Mouse (Mus musculus) right cerebral cortex, postnatal 36 days (tissue): ENCODE measurements around the gene Jam2.

ENCODE experiments used
- DNase-seq, 2 experiments: peaks; one replicate each; pipeline ENCODE4 v3.0.0; 2022; ENCODE audit warnings: low spot score in 2 of 2, mixed read lengths in 1 of 2

Gene Jam2

DNA sequence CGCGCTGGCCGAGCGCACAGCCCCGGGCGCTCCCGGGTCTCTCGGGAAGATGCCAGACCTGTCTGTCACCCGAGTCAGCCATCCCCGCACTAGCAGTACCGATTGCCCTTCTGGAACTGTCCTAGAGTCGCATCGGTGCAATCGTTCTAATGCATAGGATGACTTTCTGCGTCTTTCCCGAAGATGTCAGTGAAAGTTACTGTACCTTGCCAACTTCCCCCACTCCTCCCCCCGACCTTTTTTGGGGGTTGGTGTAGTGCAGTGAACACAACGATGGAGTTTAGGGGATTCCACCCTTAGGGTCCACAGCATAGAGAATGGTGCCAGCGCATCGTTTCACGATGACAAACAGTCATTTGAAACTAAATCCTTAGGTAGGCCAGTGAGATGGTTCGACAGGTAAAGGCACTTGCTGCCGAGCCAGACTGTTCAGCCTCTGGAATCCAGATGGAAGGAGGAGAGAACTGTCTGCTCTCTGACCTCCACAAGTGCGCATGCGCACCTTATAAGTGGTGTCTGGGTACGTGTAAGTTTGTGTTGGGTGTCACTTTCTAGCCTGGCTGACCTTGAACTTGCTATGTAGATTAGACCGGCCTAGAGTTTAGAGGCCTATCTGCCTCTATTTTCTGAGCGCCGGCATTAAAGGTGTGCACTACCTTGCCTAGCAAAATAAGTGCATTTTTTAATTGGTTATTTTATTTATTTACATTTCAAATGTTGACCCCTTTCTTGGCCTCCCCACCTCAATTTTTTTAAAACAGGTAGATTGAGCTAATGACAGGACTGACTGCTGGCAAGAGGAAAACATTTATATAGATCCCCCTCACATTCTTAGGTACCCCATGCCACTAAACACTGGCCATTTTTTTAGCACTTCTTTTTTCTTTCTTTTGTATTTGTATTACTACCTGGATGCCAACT lies 62.2 kb downstream of the Jam2 start:
- peak in 1 of 2 experiments; percentile 18 for DNase-seq

DNA sequence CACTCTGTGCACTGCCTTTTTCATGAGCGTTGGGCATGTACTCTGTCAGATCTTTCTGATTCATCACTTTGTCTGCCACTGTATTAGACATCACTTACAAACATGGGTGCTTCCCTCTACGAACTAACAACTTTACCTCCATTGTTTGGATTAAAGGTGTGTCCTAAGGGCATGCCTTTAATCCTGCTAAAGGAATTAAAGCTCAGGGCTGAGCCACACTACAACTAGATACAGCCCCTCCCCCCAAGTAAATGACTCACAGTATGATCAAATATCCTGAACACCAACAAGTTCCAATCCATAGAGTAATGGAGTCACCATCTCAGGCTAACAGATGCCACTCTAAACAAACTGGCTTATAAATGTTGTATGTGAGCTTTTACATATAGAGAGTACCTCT lies 64.7 kb downstream of the Jam2 start:
- no peak for DNase-seq

DNA sequence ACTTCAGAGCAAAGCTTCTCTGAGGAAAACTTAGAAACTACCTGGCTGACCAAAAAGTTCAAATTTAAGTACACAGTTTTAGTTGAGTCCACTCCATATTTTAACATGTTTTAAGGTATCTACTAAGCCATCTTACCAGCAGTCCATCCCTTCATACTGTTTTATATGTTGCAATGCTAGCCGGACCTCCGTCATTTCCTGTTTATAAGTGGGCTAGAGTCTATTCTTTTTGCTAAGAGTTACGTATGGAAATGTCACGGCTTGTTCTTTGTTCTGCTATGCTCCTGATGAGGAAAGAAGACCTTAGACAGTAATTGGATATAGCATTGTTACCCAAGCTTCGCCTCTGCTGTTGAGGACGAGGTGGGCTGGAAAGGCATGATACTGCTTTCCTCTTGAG lies 79.6 kb downstream of the Jam2 start:
- no peak for DNase-seq

DNA sequence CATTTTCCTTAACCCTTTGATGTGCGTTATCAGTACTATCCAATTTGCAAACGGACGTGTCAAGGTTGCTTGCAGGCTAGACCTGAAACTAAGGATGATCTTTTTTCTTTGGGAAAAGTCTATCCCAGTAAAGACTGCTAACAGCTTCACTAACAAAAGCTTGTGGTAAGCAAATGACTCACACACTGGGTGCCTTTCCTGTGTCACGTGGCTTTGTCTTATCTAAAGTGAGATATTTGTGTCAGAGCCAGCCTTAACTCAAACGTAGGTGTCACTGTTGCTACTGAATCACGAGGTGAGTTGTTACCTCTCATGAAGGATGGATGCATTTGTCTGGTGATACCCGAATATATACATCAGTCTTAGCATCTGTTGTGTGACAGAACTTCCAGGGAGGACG lies 90.7 kb downstream of the Jam2 start:
- DNase-seq = no peak

GRCm38 (mm10) chr16:84873805-84874204 lies 99.9 kb downstream of the Jam2 start:
- no peak for DNase-seq

DNA sequence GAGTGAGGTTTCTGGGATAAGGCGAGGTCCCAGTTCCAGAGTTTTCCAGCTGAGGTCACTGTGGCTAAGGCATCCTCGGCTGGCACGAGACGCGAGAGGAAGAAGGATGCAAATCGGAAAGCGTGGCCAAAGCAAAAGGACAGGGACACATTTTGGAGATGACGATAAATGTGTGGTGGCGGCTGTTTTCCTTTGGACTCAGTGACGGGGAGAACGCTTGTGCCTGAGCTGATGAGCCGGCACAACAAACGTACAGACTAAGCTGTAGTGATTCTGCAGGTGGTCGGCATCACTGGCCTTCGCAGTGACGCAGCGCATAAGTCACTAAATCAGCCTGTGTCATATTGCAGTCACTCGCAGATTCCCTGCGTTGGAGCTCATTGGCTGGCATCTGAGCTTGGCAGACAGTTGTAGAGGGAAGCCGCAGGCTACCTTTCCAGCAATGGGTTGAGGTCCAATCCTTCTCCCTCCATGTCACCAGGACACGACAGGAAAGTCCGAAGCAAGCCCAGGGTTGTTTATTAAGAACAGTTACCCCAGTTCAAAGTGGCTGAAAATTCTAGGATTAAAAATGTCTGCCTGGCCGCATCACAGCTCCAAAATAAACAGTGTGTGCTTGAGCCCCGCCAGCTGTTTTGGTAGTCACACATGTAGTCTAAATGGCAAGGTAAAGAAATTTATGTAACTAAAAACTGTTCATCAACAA lies 101.2 kb downstream of the Jam2 start:
- DNase-seq = peak; percentile 32 to 39
